Mouse (Mus musculus): Measurements from ENCODE around the gene 1700067K01Rik. TPM values are rescaled to one million over a fixed set of nuclear protein-coding genes. Genes with fewer than 3 reads are reported as not detected.

The 1700067K01Rik gene
- polyA plus RNA-seq, 1 experiment from 2014 or later = 1.4 TPM

GRCm38 (mm10) chr8:84042948-84043342 is 41.6 kb downstream of the 1700067K01Rik start:
- WGBS = 45% methylated on average over 12 of the region's 12 CpGs
- no peaks in the 10 kb centered on the region for H3K36me3 ChIP-seq
- peak overlapping the region; percentile 63; the same call in 1 of the 2 replicates for H3K4me2 ChIP-seq (replicated peaks)
- no peaks in the 10 kb centered on the region for H3K9me3 ChIP-seq
- H3K4me3 ChIP-seq = no peak overlapping the region
- ATAC-seq (replicated peaks) = no peak
- no peak overlapping the region for H3K9ac ChIP-seq (replicated peaks)
- H3K27ac ChIP-seq (replicated peaks) = no peak overlapping the region
- peaks cover 59% of the 10 kb centered on the region for H3K27me3 ChIP-seq
- peaks cover 17% of the 10 kb centered on the region for H3K4me1 ChIP-seq

GRCm38 (mm10) chr8:84044103-84044502 is 42.8 kb downstream of the 1700067K01Rik start:
- Histone ChIP-seq H3K27me3 (peaks cover 50% of the 10 kb centered on the region), H3K9me3 (no peaks in the 10 kb centered on the region), H3K4me2 (replicated peaks) (no peak overlapping the region), H3K36me3 (no peaks in the 10 kb centered on the region), H3K4me3 (no peak overlapping the region), H3K9ac (replicated peaks) (no peak overlapping the region), H3K27ac (replicated peaks) (no peak overlapping the region), H3K4me1 (peaks cover 17% of the 10 kb centered on the region)
- no peak for ATAC-seq (replicated peaks)
- WGBS = 2% methylated on average over 7 of the region's 7 CpGs

- no peak within 1 kb of the TSS for H3K4me3 ChIP-seq
- H3K4me1 ChIP-seq = peaks cover 17% of the 10 kb centered on the region
- no peaks in the 10 kb centered on the region for H3K9me3 ChIP-seq
- no peak within 1 kb of the TSS for H3K4me2 ChIP-seq (replicated peaks)
- ATAC-seq (replicated peaks) = no peak
- WGBS = 12% methylated on average over 9 of the region's 9 CpGs
- H3K27me3 ChIP-seq = peaks cover 50% of the 10 kb centered on the region
- H3K9ac ChIP-seq (replicated peaks) = no peak within 1 kb of the TSS
- H3K27ac ChIP-seq (replicated peaks) = no peak within 1 kb of the TSS
- no peaks in the 10 kb centered on the region for H3K36me3 ChIP-seq
Measured at GRCm38 (mm10) chr8:84044900-84045299, 43.6 kb downstream of the 1700067K01Rik start, which contains the start of gene Rln3. TSS of gene Rln3 (minus strand) at chr8:84045000.

GRCm38 (mm10) chr8:84046505-84046904 is 45.2 kb downstream of the 1700067K01Rik start:
- Histone ChIP-seq H3K36me3 (no peaks in the 10 kb centered on the region), H3K27ac (replicated peaks) (no peak overlapping the region), H3K4me3 (no peak overlapping the region), H3K27me3 (peaks cover 42% of the 10 kb centered on the region), H3K9ac (replicated peaks) (no peak overlapping the region), H3K4me1 (peaks cover 17% of the 10 kb centered on the region), H3K4me2 (replicated peaks) (no peak overlapping the region), H3K9me3 (no peaks in the 10 kb centered on the region)
- ATAC-seq (replicated peaks) = no peak
- 77% methylated on average over 3 of the region's 3 CpGs for WGBS

GRCm38 (mm10) chr8:84048171-84048570 is 46.9 kb downstream of the 1700067K01Rik start:
- 83% methylated on average over 5 of the region's 5 CpGs for WGBS
- H3K9me3 ChIP-seq = no peaks in the 10 kb centered on the region
- H3K9ac ChIP-seq (replicated peaks) = no peak overlapping the region

GRCm38 (mm10) chr8:84052746-84053145 is 51.4 kb downstream of the 1700067K01Rik start:
- no peak for ATAC-seq (replicated peaks)
- Histone ChIP-seq H3K36me3 (no peaks in the 10 kb centered on the region), H3K4me3 (no peak overlapping the region), H3K9me3 (no peaks in the 10 kb centered on the region), H3K9ac (replicated peaks) (no peak overlapping the region), H3K4me2 (replicated peaks) (no peak overlapping the region), H3K27ac (replicated peaks) (no peak overlapping the region), H3K4me1 (no peaks in the 10 kb centered on the region), H3K27me3 (no peaks in the 10 kb centered on the region)
- 77% methylated on average over 3 of the region's 3 CpGs for WGBS

More at GRCm38 (mm10) chr8:84048171-84048570, 46.9 kb downstream of the 1700067K01Rik start:
- H3K4me3 ChIP-seq = no peak overlapping the region
- no peaks in the 10 kb centered on the region for H3K36me3 ChIP-seq
- no peak for ATAC-seq (replicated peaks)
- 0 out of 2 replicates have a peak, but pooled peaks cover 3% of the 10 kb centered on the region for H3K4me1 ChIP-seq
- H3K27ac ChIP-seq (replicated peaks) = no peak overlapping the region
- peaks cover 27% of the 10 kb centered on the region for H3K27me3 ChIP-seq
- H3K4me2 ChIP-seq (replicated peaks) = no peak overlapping the region

GRCm38 (mm10) chr8:84053229-84053628 is 51.9 kb downstream of the 1700067K01Rik start:
- ATAC-seq (replicated peaks) = no peak
- Histone ChIP-seq H3K9ac (replicated peaks) (no peak overlapping the region), H3K27me3 (no peaks in the 10 kb centered on the region), H3K4me2 (replicated peaks) (no peak overlapping the region), H3K9me3 (no peaks in the 10 kb centered on the region), H3K36me3 (no peaks in the 10 kb centered on the region), H3K4me1 (no peaks in the 10 kb centered on the region), H3K27ac (replicated peaks) (no peak overlapping the region), H3K4me3 (no peak overlapping the region)
- WGBS = 94% methylated on average over 5 of the region's 5 CpGs

MicroRNAs within 50 kb of the gene (microRNA counts, 519-probe panel; counts per million panel counts)
- not detected for microRNA mmu-miR-1199

Small RNAs within 50 kb of the gene (microRNA-seq; reads per million reads assigned to microRNA genes)
- gene Mir1199 (not detected), gene Mir8111 (1.5 reads per million)

Other genes starting within 250 kb of the 1700067K01Rik start
- 56.2 and 57.0 TPM in 2 replicates for gene Adgrl1, start 101.4 kb upstream of the 1700067K01Rik start, polyA plus RNA-seq (2015; fragmentation: Nextera tagmentation; extraction: Ambion mirVana)
- gene Gm10644, start 46.3 kb upstream of the 1700067K01Rik start, polyA plus RNA-seq (2015; fragmentation: Nextera tagmentation; extraction: Ambion mirVana) = 0.74 and 0.95 TPM in 2 replicates
- gene Asf1b, start 46.0 kb upstream of the 1700067K01Rik start, polyA plus RNA-seq (2015; fragmentation: Nextera tagmentation; extraction: Ambion mirVana) = 20.7 and 22.2 TPM in 2 replicates
- 169 and 178 TPM in 2 replicates for gene Prkaca, start 28.5 kb upstream of the 1700067K01Rik start, polyA plus RNA-seq (2015; fragmentation: Nextera tagmentation; extraction: Ambion mirVana)
- gene Samd1, start 3.8 kb upstream of the 1700067K01Rik start, polyA plus RNA-seq (2015; fragmentation: Nextera tagmentation; extraction: Ambion mirVana) = 8.5 and 9.5 TPM in 2 replicates
- not detected in 2 replicates for gene 2210011C24Rik, start 10.7 kb downstream of the 1700067K01Rik start, polyA plus RNA-seq (2015; fragmentation: Nextera tagmentation; extraction: Ambion mirVana)
- 0.94 and 2.6 TPM in 2 replicates for gene Palm3, start 20.0 kb downstream of the 1700067K01Rik start, polyA plus RNA-seq (2015; fragmentation: Nextera tagmentation; extraction: Ambion mirVana)
- 0.41 and 0.68 TPM in 2 replicates for gene Il27ra, start 41.1 kb downstream of the 1700067K01Rik start, polyA plus RNA-seq (2015; fragmentation: Nextera tagmentation; extraction: Ambion mirVana)
- gene Rln3, start 43.5 kb downstream of the 1700067K01Rik start, polyA plus RNA-seq (2015; fragmentation: Nextera tagmentation; extraction: Ambion mirVana) = not detected in 2 replicates
- gene Gm10643, start 63.6 kb downstream of the 1700067K01Rik start, polyA plus RNA-seq (2015; fragmentation: Nextera tagmentation; extraction: Ambion mirVana) = 1.2 and 1.3 TPM in 2 replicates
- 9.1 and 9.5 TPM in 2 replicates for gene Rfx1, start 65.3 kb downstream of the 1700067K01Rik start, polyA plus RNA-seq (2015; fragmentation: Nextera tagmentation; extraction: Ambion mirVana)
- gene Dcaf15, start 103.3 kb downstream of the 1700067K01Rik start, polyA plus RNA-seq (2015; fragmentation: Nextera tagmentation; extraction: Ambion mirVana) = 17.8 and 19.3 TPM in 2 replicates
- gene Podnl1, start 124.5 kb downstream of the 1700067K01Rik start, polyA plus RNA-seq (2015; fragmentation: Nextera tagmentation; extraction: Ambion mirVana) = 0.32 TPM in 2 replicates
- 32.4 and 34.8 TPM in 2 replicates for gene Cc2d1a, start 146.4 kb downstream of the 1700067K01Rik start, polyA plus RNA-seq (2015; fragmentation: Nextera tagmentation; extraction: Ambion mirVana)
- gene 4930432K21Rik, start 146.5 kb downstream of the 1700067K01Rik start, polyA plus RNA-seq (2015; fragmentation: Nextera tagmentation; extraction: Ambion mirVana) = 2.4 and 2.7 TPM in 2 replicates
- 6.2 and 7.1 TPM in 2 replicates for gene Nanos3, start 183.7 kb downstream of the 1700067K01Rik start, polyA plus RNA-seq (2015; fragmentation: Nextera tagmentation; extraction: Ambion mirVana)
- gene Zswim4, start 235.6 kb downstream of the 1700067K01Rik start, polyA plus RNA-seq (2015; fragmentation: Nextera tagmentation; extraction: Ambion mirVana) = 41.1 and 42.8 TPM in 2 replicates
- 233 and 252 TPM in 2 replicates for gene D8Ertd738e, start 248.2 kb downstream of the 1700067K01Rik start, polyA plus RNA-seq (2015; fragmentation: Nextera tagmentation; extraction: Ambion mirVana)

Measured in forebrain, embryonic 15.5 days (tissue).